Mouse (Mus musculus) heart, adult 18-20 months (tissue): ENCODE measurements around the gene Tnik. TPM values are rescaled to one million over a fixed set of nuclear protein-coding genes. Genes with fewer than 3 reads are reported as not detected.

Experiments used
- DNase-seq, 2 experiments: peaks; one replicate each; pipeline ENCODE4 v3.0.0; 2021 to 2022; ENCODE audit warnings: mixed read lengths in 1 of 2
- total RNA-seq, 2 experiments: library from RNA; stranded (reverse); gene quantifications; 2 replicates each; pipeline ENCODE4 v1.2.3; 2021

The Tnik gene
- total RNA-seq, 2 experiments from 2014 or later = 22.8 to 26.3 TPM

GRCm38 (mm10) chr3:28263948-28264840 lies 1.2 kb downstream of the Tnik start:
- peak; percentile 27 to 63 for DNase-seq

- DNase-seq = no peak
Measured at GRCm38 (mm10) chr3:28264841-28265150, 1.8 kb downstream of the Tnik start.

GRCm38 (mm10) chr3:28265183-28265582 lies 2.2 kb downstream of the Tnik start:
- no peak for DNase-seq

GRCm38 (mm10) chr3:28265656-28266055 lies 2.6 kb downstream of the Tnik start:
- DNase-seq = peak in 1 of 2 experiments; percentile 10

GRCm38 (mm10) chr3:28267211-28267610 lies 4.2 kb downstream of the Tnik start:
- no peak for DNase-seq

- no peak for DNase-seq
Measured at GRCm38 (mm10) chr3:28269716-28270115, 6.7 kb downstream of the Tnik start.

GRCm38 (mm10) chr3:28271884-28272283 lies 8.9 kb downstream of the Tnik start:
- no peak for DNase-seq

- no peak for DNase-seq
Measured at GRCm38 (mm10) chr3:28274763-28275162, 11.7 kb downstream of the Tnik start.

GRCm38 (mm10) chr3:28289693-28290092 lies 26.7 kb downstream of the Tnik start:
- no peak for DNase-seq

- DNase-seq = peak in 1 of 2 experiments; percentile 18
Measured at GRCm38 (mm10) chr3:28301378-28301777, 38.4 kb downstream of the Tnik start.

- no peak for DNase-seq
Measured at GRCm38 (mm10) chr3:28303915-28304314, 40.9 kb downstream of the Tnik start.

GRCm38 (mm10) chr3:28306852-28307251 lies 43.8 kb downstream of the Tnik start:
- DNase-seq = no peak

GRCm38 (mm10) chr3:28314438-28314837 lies 51.4 kb downstream of the Tnik start:
- no peak for DNase-seq

GRCm38 (mm10) chr3:28317339-28317738 lies 54.3 kb downstream of the Tnik start:
- no peak for DNase-seq

GRCm38 (mm10) chr3:28321635-28322034 lies 58.6 kb downstream of the Tnik start:
- no peak for DNase-seq

GRCm38 (mm10) chr3:28325613-28326233 lies 62.7 kb downstream of the Tnik start:
- no peak for DNase-seq

GRCm38 (mm10) chr3:28332316-28332715 lies 69.3 kb downstream of the Tnik start:
- no peak for DNase-seq

GRCm38 (mm10) chr3:28333869-28334268 lies 70.9 kb downstream of the Tnik start:
- peak; percentile 36 to 51 for DNase-seq

GRCm38 (mm10) chr3:28334547-28334946 lies 71.5 kb downstream of the Tnik start:
- no peak for DNase-seq

GRCm38 (mm10) chr3:28340071-28340470 lies 77.1 kb downstream of the Tnik start:
- DNase-seq = no peak

GRCm38 (mm10) chr3:28343204-28343603 lies 80.2 kb downstream of the Tnik start:
- DNase-seq = no peak

GRCm38 (mm10) chr3:28343661-28344060 lies 80.6 kb downstream of the Tnik start:
- DNase-seq = no peak

- no peak for DNase-seq
Measured at GRCm38 (mm10) chr3:28345446-28345845, 82.4 kb downstream of the Tnik start.

GRCm38 (mm10) chr3:28345961-28346360 lies 82.9 kb downstream of the Tnik start:
- DNase-seq = no peak
